Mouse (Mus musculus) megakaryocyte, embryonic 14.5 days (primary cell): Measurements from ENCODE around the gene Nsl1.

Experiments
- FLI1 ChIP-seq: IDR thresholded peaks from 2 replicates; pipeline ENCODE4 v1.6.1; 2012; ENCODE audit warnings: low read length, inconsistent platforms, mixed read lengths
- GATA1 ChIP-seq: IDR thresholded peaks from 3 replicates; pipeline ENCODE4 v1.6.1; 2012; ENCODE audit warnings: mixed read lengths, low read length, inconsistent platforms, borderline replicate concordance

- TF ChIP-seq FLI1, result no peak
- no peak for TF ChIP-seq GATA1
Observed at GRCm38 (mm10) chr1:191065188-191065587, 2.4 kb downstream of the Nsl1 start.
